Mouse (Mus musculus): Measurements from ENCODE around the gene H1foo. TPM values are rescaled to one million over a fixed set of nuclear protein-coding genes. Genes with fewer than 3 reads are reported as not detected.
A peak's percentile ranks its signal among the peaks of the same experiment; 100 is the strongest.

Gene H1foo
- polyA plus RNA-seq, 1 experiment from 2014 or later: not detected

GRCm38 (mm10) chr6:115984580-115984979, 39.8 kb downstream of the H1foo start:
- H3K4me1 ChIP-seq: peaks cover 52% of the 10 kb centered on the region
- 84% methylated on average over 7 of the region's 7 CpGs for WGBS
- DNase-seq (ENCODE audit: low spot score): no peak
- peak overlapping the region; percentile 6; the same call in 1 of the 2 replicates for H3K27ac ChIP-seq (replicated peaks)
- H3K36me3 ChIP-seq: no peaks in the 10 kb centered on the region
- H3K4me3 ChIP-seq: no peak overlapping the region
- no peaks in the 10 kb centered on the region for H3K9me3 ChIP-seq (replicated peaks)
- peaks cover 32% of the 10 kb centered on the region for H3K27me3 ChIP-seq (ENCODE audit: low read depth, poor library complexity, severe bottlenecking)

DNA sequence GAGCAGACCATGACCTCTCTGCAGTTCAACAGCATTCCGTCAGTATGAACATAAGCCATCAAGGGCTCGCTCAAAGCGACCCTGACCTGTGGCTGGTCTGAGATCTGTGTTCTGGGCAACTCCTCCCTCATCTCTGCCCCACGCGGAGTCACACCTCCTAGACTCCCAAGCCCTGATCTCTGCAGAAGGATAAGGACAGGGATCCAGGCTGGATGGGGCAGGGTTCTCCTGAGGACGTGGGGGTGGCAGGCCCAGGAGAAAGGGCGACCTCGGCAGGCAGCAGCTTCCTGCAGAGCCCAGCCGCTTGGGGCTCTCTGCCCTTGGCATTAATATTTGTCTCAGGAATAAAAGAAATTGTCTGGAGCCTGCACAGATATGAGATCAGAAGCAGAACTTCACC, 40.9 kb downstream of the H1foo start:
- no peak overlapping the region for H3K27ac ChIP-seq (replicated peaks)
- H3K27me3 ChIP-seq (ENCODE audit: low read depth, poor library complexity, severe bottlenecking): peaks cover 42% of the 10 kb centered on the region
- no peak overlapping the region for H3K4me3 ChIP-seq
- H3K36me3 ChIP-seq: no peaks in the 10 kb centered on the region
- H3K4me1 ChIP-seq: peaks cover 43% of the 10 kb centered on the region
- H3K9me3 ChIP-seq (replicated peaks): no peaks in the 10 kb centered on the region
- DNase-seq (ENCODE audit: low spot score): no peak
- 72% methylated on average over 9 of the region's 9 CpGs for WGBS

GRCm38 (mm10) chr6:115986472-115987095, 41.8 kb downstream of the H1foo start:
- Histone ChIP-seq H3K27me3 (ENCODE audit: low read depth, poor library complexity, severe bottlenecking) (peaks cover 52% of the 10 kb centered on the region), H3K9me3 (replicated peaks) (no peaks in the 10 kb centered on the region), H3K4me3 (0 out of 2 replicates have a peak overlapping the region, but pooled peaks have one; percentile 9), H3K27ac (replicated peaks) (peak overlapping the region; percentile 55), H3K4me1 (peaks cover 49% of the 10 kb centered on the region), H3K36me3 (no peaks in the 10 kb centered on the region)
- 53% methylated on average over 12 of the region's 12 CpGs for WGBS
- DNase-seq (ENCODE audit: low spot score): no peak

DNA sequence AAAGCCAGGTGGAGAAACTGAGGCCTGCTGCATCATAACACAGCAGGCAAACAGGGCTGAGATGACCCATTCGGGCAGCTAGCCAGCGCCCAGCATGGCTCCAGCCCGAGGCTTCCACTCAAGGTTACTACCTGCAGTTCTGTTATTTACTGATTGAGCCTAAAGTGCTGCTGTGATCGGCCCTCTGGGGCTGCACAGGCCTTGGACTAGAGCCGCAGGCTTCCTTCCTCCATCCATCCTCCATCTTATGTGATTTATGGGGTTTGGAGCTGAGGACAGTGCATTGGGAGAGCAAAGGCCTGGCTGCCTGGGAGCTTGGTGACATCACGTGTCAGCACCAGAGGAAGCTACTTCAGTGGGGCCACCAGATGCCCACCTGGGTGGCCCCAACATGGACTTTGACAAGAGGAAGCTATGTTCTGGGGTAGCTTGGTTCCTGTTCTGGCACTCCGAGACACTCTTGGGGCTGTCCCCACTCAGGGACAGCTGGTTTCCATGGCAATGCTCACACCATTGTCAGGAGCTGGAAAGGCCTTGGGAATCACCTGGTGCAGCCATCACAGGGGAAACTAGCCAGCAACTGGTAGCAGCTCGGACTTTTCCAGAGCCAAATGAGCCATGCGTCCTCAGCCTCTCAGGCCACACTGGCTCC, 42.5 kb downstream of the H1foo start:
- Histone ChIP-seq H3K27ac (replicated peaks) (peak overlapping the region; percentile 55), H3K4me3 (no peak overlapping the region), H3K9me3 (replicated peaks) (no peaks in the 10 kb centered on the region), H3K4me1 (peaks cover 55% of the 10 kb centered on the region), H3K27me3 (ENCODE audit: low read depth, poor library complexity, severe bottlenecking) (peaks cover 58% of the 10 kb centered on the region), H3K36me3 (no peaks in the 10 kb centered on the region)
- 71% methylated on average over 9 of the region's 9 CpGs for WGBS
- DNase-seq (ENCODE audit: low spot score): no peak

DNA sequence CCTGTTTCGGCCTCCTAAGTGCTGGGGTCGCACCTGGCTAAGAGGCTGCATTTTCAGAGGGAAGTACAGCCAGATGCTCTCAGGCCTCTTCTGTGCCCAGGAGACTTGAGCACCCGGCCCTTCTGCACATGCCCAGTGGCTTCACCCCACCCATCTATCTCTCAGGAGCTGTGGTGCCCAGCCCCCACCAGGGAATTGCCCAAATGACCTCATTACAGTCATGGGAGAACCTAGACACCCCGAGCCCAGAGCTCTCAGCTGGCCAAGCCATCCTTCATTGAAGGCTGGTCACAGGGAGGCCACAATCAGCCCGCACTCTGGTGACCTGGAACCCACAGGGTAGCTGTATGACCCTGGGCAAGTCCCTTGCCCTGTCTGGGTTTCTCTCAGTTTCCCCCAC, 44.3 kb downstream of the H1foo start:
- DNase-seq (ENCODE audit: low spot score): no peak
- H3K36me3 ChIP-seq: no peaks in the 10 kb centered on the region
- H3K4me1 ChIP-seq: peaks cover 63% of the 10 kb centered on the region
- no peak overlapping the region for H3K27ac ChIP-seq (replicated peaks)
- peaks cover 76% of the 10 kb centered on the region for H3K27me3 ChIP-seq (ENCODE audit: low read depth, poor library complexity, severe bottlenecking)
- peak overlapping the region; percentile 7; the same call in 1 of the 2 replicates for H3K4me3 ChIP-seq
- H3K9me3 ChIP-seq (replicated peaks): no peaks in the 10 kb centered on the region
- WGBS: 85% methylated on average over 5 of the region's 5 CpGs

GRCm38 (mm10) chr6:115989607-115990006, 44.9 kb downstream of the H1foo start:
- 66% methylated on average over 4 of the region's 4 CpGs for WGBS
- H3K36me3 ChIP-seq: no peaks in the 10 kb centered on the region
- 0 out of 2 replicates have a peak overlapping the region, but pooled peaks have one; percentile 9 for H3K4me3 ChIP-seq
- peaks cover 82% of the 10 kb centered on the region for H3K27me3 ChIP-seq (ENCODE audit: low read depth, poor library complexity, severe bottlenecking)
- H3K4me1 ChIP-seq: peaks cover 63% of the 10 kb centered on the region
- H3K27ac ChIP-seq (replicated peaks): no peak overlapping the region
- H3K9me3 ChIP-seq (replicated peaks): no peaks in the 10 kb centered on the region
- DNase-seq (ENCODE audit: low spot score): no peak

- H3K4me1 ChIP-seq: peaks cover 59% of the 10 kb centered on the region
- H3K36me3 ChIP-seq: no peaks in the 10 kb centered on the region
- no peak overlapping the region for H3K27ac ChIP-seq (replicated peaks)
- WGBS: 87% methylated on average over 3 of the region's 3 CpGs
- DNase-seq (ENCODE audit: low spot score): no peak
- no peaks in the 10 kb centered on the region for H3K9me3 ChIP-seq (replicated peaks)
- H3K27me3 ChIP-seq (ENCODE audit: low read depth, poor library complexity, severe bottlenecking): peaks cover 82% of the 10 kb centered on the region
- 0 out of 2 replicates have a peak overlapping the region, but pooled peaks have one; percentile 9 for H3K4me3 ChIP-seq
Measured at GRCm38 (mm10) chr6:115990056-115990455, 45.3 kb downstream of the H1foo start.

- H3K36me3 ChIP-seq: no peaks in the 10 kb centered on the region
- H3K4me3 ChIP-seq: 0 out of 2 replicates have a peak overlapping the region, but pooled peaks have one; percentile 9
Measured at GRCm38 (mm10) chr6:115990479-115990878, 45.7 kb downstream of the H1foo start.

DNA sequence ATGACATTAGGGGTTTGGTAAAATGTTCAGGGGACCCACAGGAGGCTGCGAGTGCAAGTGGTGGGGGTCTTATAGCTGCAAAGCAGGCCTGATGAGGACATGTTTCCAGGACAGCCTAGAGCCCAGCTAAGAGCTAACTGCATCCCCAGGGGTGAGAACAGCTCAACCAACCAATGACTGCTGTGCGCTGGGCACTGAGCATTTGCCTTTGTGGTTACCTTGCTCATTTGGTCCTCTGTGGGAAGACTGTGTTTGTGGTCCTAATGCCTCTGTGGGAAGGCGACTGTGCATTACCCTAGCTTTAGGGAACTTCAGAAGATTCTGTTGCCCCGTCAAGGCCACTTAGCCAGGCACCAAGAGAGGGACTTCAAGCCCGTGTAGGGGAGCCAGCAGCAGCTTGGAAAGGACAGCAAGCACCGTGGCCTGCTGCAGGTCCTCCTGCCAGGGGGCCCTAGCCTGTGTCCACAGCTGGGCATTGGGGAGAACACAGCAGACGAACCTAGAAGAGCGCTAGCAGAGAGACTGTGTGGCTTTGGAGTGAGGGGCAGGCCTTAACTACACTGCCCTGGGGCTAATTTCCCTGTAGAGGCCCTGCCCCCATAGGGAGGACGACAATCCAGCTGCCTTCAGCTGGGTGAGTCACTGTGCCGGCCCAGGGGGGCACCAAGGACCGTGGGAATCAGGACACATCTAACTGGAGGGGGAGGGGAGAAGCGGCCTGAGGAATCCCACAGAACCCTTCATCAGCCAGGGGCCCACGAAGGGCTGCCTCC, 46.6 kb downstream of the H1foo start:
- Histone ChIP-seq H3K36me3 (no peaks in the 10 kb centered on the region), H3K9me3 (replicated peaks) (no peaks in the 10 kb centered on the region), H3K4me3 (peak overlapping the region; percentile 63), H3K27ac (replicated peaks) (peak overlapping the region; percentile 53), H3K4me1 (peaks cover 58% of the 10 kb centered on the region), H3K27me3 (ENCODE audit: low read depth, poor library complexity, severe bottlenecking) (peaks cover 90% of the 10 kb centered on the region)
- no peak for DNase-seq (ENCODE audit: low spot score)
- WGBS: 27% methylated on average over 13 of the region's 13 CpGs

More at GRCm38 (mm10) chr6:115990479-115990878, 45.7 kb downstream of the H1foo start:
- Histone ChIP-seq H3K4me1 (peaks cover 58% of the 10 kb centered on the region), H3K9me3 (replicated peaks) (no peaks in the 10 kb centered on the region), H3K27ac (replicated peaks) (no peak overlapping the region), H3K27me3 (ENCODE audit: low read depth, poor library complexity, severe bottlenecking) (peaks cover 87% of the 10 kb centered on the region)
- DNase-seq (ENCODE audit: low spot score): no peak
- WGBS: 88% methylated on average over 9 of the region's 9 CpGs

DNA sequence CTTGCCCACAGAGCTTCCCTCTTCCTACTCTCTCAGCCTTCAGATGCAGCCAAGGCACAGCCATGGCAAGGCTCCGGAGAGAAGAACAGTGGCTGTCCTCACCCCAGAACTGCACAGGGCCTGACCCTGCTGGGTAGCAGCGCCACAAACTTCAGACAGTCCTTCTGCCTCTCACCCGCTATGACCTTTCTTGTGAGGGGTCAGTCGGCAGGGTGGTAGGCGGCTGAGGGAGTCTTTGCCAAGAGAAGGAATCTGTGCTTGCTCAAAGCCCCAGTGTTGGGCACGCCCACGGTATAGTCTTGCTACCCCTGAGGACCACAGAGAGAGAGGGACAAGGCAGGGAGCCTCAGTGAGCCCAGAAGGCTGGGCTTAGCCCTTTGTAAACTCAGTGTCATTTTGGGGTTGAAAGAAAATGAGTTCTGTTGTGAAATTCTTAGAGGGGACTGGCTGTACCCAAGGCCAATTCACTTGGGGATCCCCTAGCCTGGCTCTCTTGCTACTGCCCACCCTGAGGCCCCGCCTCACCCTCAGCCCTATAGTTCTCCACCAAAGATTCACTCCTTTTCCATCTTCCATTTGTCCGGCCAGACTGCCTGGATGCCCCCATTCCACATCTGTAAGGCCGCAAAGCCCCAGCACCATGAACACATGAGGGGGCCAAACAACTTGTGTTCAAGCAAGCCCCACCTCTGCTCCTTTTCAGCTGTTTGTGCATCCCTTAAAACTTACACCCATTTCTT, 47.3 kb downstream of the H1foo start:
- H3K4me1 ChIP-seq: peaks cover 55% of the 10 kb centered on the region
- no peaks in the 10 kb centered on the region for H3K9me3 ChIP-seq (replicated peaks)
- H3K4me3 ChIP-seq: peak overlapping the region; percentile 63
- no peak for DNase-seq (ENCODE audit: low spot score)
- 26% methylated on average over 10 of the region's 10 CpGs for WGBS
- H3K27me3 ChIP-seq (ENCODE audit: low read depth, poor library complexity, severe bottlenecking): peaks cover 90% of the 10 kb centered on the region
- peak overlapping the region; percentile 53; the same call in 1 of the 2 replicates for H3K27ac ChIP-seq (replicated peaks)
- H3K36me3 ChIP-seq: no peaks in the 10 kb centered on the region

GRCm38 (mm10) chr6:115992981-115993380, 48.2 kb downstream of the H1foo start:
- H3K27me3 ChIP-seq (ENCODE audit: low read depth, poor library complexity, severe bottlenecking): peaks cover 92% of the 10 kb centered on the region
- H3K4me3 ChIP-seq: peak overlapping the region; percentile 63
- H3K36me3 ChIP-seq: no peaks in the 10 kb centered on the region
- WGBS: 40% methylated on average over 6 of the region's 6 CpGs
- H3K27ac ChIP-seq (replicated peaks): peak overlapping the region; percentile 65; the same call in 1 of the 2 replicates
- H3K9me3 ChIP-seq (replicated peaks): no peaks in the 10 kb centered on the region
- no peak for DNase-seq (ENCODE audit: low spot score)
- H3K4me1 ChIP-seq: peaks cover 56% of the 10 kb centered on the region
